Mouse (Mus musculus) hindbrain, embryonic 16.5 days (tissue): Measurements from ENCODE around the gene Gfpt2. TPM values are rescaled to one million over a fixed set of nuclear protein-coding genes. Genes with fewer than 3 reads are reported as not detected.

ENCODE experiments used
- ATAC-seq: fragments of 200-750 bp; cut with Nextera tagmentation; 2 replicates; pipeline ENCODE4 v1.8.0; 2017; ENCODE audit warnings: moderate TSS enrichment, moderate library complexity
- H3K27ac ChIP-seq: fragments of 300-500 bp; sonication (generic); 2 replicates; pipeline ENCODE4 v1.5.1; 2014; ENCODE audit warnings: low read depth, mild to moderate bottlenecking, control low read depth, low read length, moderate library complexity
- H3K27me3 ChIP-seq: fragments of 300-500 bp; sonication (generic); replicated peaks from 2 replicates; pipeline ENCODE4 v1.6.1; 2014; ENCODE audit warnings: low read length; ENCODE audit not compliant: control insufficient read depth, insufficient read depth
- H3K36me3 ChIP-seq: fragments of 300-500 bp; sonication (generic); 2 replicates; pipeline ENCODE4 v1.6.1; 2014; ENCODE audit warnings: mild to moderate bottlenecking, low read length, moderate library complexity, mixed read lengths; ENCODE audit not compliant: control insufficient read depth, insufficient read depth
- H3K4me1 ChIP-seq: fragments of 300-500 bp; sonication (generic); 2 replicates; pipeline ENCODE4 v1.6.1; 2014; ENCODE audit warnings: low read depth, low read length; ENCODE audit not compliant: control insufficient read depth, insufficient read depth
- H3K4me2 ChIP-seq: fragments of 300-500 bp; sonication (generic); 2 replicates; pipeline ENCODE4 v1.6.1; 2014; ENCODE audit warnings: mild to moderate bottlenecking, low read length, control low read depth, moderate library complexity
- H3K4me3 ChIP-seq: fragments of 300-500 bp; sonication (generic); 2 replicates; pipeline ENCODE4 v1.5.1; 2014; ENCODE audit warnings: mild to moderate bottlenecking, low read length, control low read depth, moderate library complexity
- H3K9ac ChIP-seq: fragments of 300-500 bp; sonication (generic); 2 replicates; pipeline ENCODE4 v1.6.1; 2014; ENCODE audit warnings: low read depth, mild to moderate bottlenecking, control low read depth, low read length, moderate library complexity
- H3K9me3 ChIP-seq: fragments of 300-500 bp; sonication (generic); 2 replicates; pipeline ENCODE4 v1.6.1; 2014; ENCODE audit warnings: mild to moderate bottlenecking, low read length, moderate library complexity; ENCODE audit not compliant: control insufficient read depth
- WGBS: fragments of 180-500 bp; shearing (Covaris S2); extraction: QIAGEN DNeasy Blood & Tissue Kit; methylation state at CpG from one replicate; pipeline ENCODE4 v1.1.7; 2014; 5-methylcytosine and 5-hydroxymethylcytosine counted together
- polyA plus RNA-seq: library from polyadenylated mRNA; unstranded; fragments of >200 nt; fragmentation: Nextera tagmentation; extraction: Ambion mirVana; gene quantifications from 2 replicates; pipeline ENCODE4 v1.2.1, GENCODE M21; 2015

Gfpt2 gene
- 6.3 and 7.2 TPM in 2 replicates for polyA plus RNA-seq

DNA sequence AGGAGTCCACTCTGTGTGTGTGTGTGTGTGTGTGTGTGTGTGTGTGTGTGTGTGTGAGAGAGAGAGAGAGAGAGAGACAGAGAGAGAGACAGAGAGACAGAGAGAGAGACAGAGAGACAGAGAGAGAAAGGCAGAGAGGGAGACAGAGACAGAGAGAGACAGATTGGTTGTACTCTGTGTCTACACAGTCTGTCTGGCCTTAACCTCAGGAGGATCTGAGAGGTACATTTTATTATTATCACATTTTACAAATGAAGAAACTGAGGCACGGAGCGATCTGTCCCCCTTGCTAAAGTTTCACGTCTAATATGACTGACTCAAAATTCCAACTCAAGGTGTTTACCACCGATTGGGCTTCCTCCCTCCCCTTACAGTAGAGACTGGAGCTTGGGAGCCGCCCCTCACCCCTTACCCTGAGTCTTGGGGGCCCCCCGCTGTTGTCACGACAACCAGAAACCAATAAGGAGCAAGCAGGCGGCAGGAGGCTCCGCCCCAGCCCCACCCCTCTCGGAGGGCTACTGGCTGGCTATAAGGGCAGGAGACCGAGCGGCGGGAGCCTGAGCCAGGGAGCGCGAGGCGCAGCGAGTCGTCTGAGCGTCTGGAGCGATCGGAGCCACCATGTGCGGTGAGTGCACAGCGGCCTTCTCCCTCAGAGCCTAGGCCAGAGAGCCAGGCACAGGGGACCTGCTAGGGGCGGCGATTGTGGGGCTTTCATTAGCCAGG lies at the start of gene Gfpt2:
Gene Gfpt2, plus strand, starts transcription at position 560 of the 723 bp plus-strand sequence.
- Histone ChIP-seq H3K4me1 (peaks cover 8% of the 10 kb centered on the region), H3K36me3 (no peaks in the 10 kb centered on the region), H3K4me3 (peak within 1 kb of the TSS; percentile 72), H3K4me2 (peak within 1 kb of the TSS; percentile 95), H3K9me3 (no peaks in the 10 kb centered on the region), H3K27ac (no peak within 1 kb of the TSS), H3K27me3 (peaks cover 2% of the 10 kb centered on the region; the same call in 1 of the 2 replicates), H3K9ac (peak within 1 kb of the TSS; percentile 77)
- 1% methylated on average over 24 of the region's 25 CpGs for WGBS
- peak; percentile 98 for ATAC-seq

DNA sequence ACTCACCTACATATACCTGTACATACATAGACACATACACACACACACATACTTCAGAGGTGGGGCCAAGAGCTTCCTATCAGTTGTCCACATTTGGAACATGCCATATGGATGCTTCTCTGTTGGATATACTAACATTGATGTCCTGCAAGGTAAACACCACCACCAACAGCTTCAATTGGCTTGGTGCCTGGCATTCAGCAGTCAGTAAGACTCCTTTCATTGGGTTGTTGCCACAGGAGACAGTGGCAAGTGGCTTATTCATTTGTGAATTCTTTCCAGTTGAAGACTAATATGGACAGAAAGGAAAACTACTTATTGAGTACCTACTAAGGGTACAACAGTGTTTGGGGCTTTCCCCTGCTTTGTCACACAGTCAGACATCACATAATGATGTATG lies 49.0 kb upstream of the Gfpt2 start:
- Histone ChIP-seq H3K36me3 (no peaks in the 10 kb centered on the region), H3K27me3 (no peaks in the 10 kb centered on the region), H3K4me1 (no peaks in the 10 kb centered on the region; the same call in 1 of the 2 replicates), H3K27ac (no peak overlapping the region), H3K9ac (no peak overlapping the region), H3K4me3 (no peak overlapping the region), H3K4me2 (no peak overlapping the region), H3K9me3 (peaks cover 7% of the 10 kb centered on the region)
- ATAC-seq, result no peak

DNA sequence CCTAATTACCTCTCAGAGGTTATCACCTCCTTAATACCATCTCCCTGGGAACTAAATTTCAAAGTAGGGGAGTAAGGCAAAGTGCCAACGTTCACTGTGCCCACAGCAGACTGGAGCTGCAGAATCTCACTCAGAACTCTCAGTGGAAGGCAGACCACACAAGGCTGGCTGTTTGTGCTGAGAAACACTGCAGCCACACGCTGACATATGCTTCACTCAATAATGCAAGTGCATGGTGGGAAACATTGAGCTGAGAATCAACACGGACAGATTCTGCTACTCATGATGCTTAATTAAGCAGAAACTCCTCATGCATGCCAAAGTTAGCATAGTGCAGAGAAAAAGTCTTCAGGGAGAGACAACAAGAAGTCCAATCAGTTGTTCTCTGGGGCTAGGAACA lies 48.1 kb upstream of the Gfpt2 start:
- 52% methylated on average over 3 of the region's 3 CpGs for WGBS
- no peak overlapping the region for H3K4me2 ChIP-seq
- H3K4me1 ChIP-seq, result no peaks in the 10 kb centered on the region; the same call in 1 of the 2 replicates
- peaks cover 7% of the 10 kb centered on the region for H3K9me3 ChIP-seq
- no peak overlapping the region for H3K4me3 ChIP-seq
- no peaks in the 10 kb centered on the region for H3K36me3 ChIP-seq
- no peak overlapping the region for H3K27ac ChIP-seq
- ATAC-seq, result no peak
- H3K9ac ChIP-seq, result no peak overlapping the region
- no peaks in the 10 kb centered on the region for H3K27me3 ChIP-seq

DNA sequence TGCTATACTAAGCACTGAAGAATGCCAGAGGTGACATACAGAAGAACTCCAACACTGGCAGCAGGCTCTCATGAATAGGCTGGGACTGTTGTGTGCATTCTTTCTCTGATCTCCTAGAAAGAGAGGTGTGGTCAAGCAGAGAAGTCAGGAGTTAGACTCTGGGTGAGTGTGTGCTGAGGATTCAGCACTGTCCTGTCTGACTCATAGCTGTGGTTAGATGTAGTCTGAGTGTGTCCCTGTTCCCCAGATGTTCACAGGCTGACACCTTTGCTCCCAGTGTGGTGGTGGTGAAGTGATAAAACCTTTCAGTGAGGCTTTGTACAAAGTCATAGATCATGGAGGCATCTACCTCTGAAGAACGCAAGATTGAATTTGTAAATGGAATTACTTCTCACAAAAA lies 47.2 kb upstream of the Gfpt2 start:
- no peaks in the 10 kb centered on the region for H3K36me3 ChIP-seq
- H3K4me3 ChIP-seq, result no peak overlapping the region
- WGBS, result 100% methylated on average over 1 of the region's 1 CpGs
- H3K27me3 ChIP-seq, result no peaks in the 10 kb centered on the region
- no peak overlapping the region for H3K27ac ChIP-seq
- no peaks in the 10 kb centered on the region; the same call in 1 of the 2 replicates for H3K4me1 ChIP-seq
- peaks cover 7% of the 10 kb centered on the region for H3K9me3 ChIP-seq
- H3K4me2 ChIP-seq, result no peak overlapping the region
- ATAC-seq, result no peak
- H3K9ac ChIP-seq, result no peak overlapping the region

DNA sequence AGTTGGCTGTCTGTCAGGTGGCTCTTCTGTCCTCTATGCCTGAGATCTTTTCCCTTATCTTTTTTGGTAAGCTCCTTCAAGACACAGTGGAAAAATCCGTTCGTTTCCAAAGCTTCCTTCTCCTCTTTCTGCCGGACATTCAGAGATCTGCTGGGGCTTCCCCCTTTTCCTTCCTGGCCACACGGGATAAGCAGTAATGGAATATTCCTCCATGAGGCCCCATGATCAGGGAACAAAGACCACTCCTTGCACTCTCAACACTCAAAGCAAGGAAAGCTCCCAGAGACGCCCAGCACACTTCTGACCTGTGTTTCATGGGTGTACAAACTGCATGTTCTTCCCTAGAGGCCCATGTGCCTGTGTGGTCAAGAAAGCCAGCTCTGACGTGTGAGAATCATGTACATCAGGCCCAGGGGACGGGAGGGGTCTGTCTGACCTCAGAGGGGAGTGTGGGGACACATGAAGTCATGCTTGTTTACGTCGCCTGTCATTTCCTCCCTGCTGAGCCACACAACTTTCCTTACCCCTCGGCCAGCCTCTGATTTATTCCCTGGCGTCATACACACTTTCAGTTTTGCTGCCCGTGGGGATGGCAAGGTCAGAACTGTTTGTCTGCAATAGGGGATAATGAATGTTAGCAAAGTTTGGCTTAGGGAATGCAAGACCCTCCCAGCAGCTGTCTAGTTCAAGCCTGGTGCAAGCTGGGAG lies 38.9 kb upstream of the Gfpt2 start:
- Histone ChIP-seq H3K9me3 (no peaks in the 10 kb centered on the region), H3K36me3 (no peaks in the 10 kb centered on the region), H3K4me2 (no peak overlapping the region), H3K27ac (no peak overlapping the region), H3K27me3 (no peaks in the 10 kb centered on the region), H3K9ac (no peak overlapping the region), H3K4me3 (no peak overlapping the region), H3K4me1 (no peaks in the 10 kb centered on the region)
- WGBS, result 51% methylated on average over 12 of the region's 12 CpGs
- no peak for ATAC-seq

DNA sequence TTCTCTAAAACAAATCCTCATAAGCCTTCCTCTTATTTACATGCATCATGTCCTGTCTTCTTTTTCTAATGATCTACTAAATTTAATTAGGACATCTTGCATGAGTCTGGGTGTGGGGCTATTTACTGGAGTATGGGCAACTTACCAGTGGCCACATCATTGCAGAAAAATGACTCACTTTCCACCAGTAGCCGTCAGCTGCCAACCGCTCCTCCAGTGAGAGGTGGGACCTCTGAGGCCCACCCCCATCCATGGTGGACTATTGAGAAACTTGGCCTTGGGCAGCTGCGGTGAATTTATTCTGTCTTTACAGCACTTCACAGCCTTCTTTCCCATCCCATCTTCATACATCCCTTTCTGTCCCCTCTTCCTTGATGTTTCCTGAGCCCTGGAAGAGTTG lies 35.9 kb upstream of the Gfpt2 start:
- Histone ChIP-seq H3K27ac (no peak overlapping the region), H3K9ac (no peak overlapping the region), H3K27me3 (no peaks in the 10 kb centered on the region), H3K4me3 (no peak overlapping the region), H3K4me2 (no peak overlapping the region), H3K36me3 (no peaks in the 10 kb centered on the region), H3K4me1 (no peaks in the 10 kb centered on the region), H3K9me3 (no peaks in the 10 kb centered on the region)
- 90% methylated on average over 3 of the region's 3 CpGs for WGBS
- no peak for ATAC-seq

DNA sequence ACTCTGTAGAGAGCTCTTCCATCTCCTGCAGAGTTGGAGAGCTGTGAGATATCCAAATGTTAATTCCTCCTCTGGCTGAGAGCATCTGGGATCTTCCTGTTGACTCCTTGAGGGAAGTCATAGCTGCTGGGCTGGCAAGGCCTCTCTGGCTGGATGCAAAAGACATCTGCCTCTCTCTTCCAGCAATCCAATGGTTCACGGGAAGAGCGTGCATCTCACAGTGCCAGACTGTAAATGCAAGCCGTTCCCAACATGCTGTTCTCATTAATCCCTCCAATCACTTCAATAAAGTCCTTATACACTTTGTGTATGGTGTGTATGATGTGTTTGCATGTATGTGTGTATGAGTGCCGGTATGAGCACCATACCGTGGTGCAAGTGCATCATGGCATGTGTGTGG lies 32.8 kb upstream of the Gfpt2 start:
- H3K4me3 ChIP-seq, result no peak overlapping the region
- H3K4me2 ChIP-seq, result no peak overlapping the region
- H3K27me3 ChIP-seq, result no peaks in the 10 kb centered on the region
- H3K27ac ChIP-seq, result no peak overlapping the region
- 86% methylated on average over 5 of the region's 5 CpGs for WGBS
- no peak for ATAC-seq
- no peaks in the 10 kb centered on the region for H3K36me3 ChIP-seq
- H3K9ac ChIP-seq, result no peak overlapping the region
- H3K4me1 ChIP-seq, result peaks cover 5% of the 10 kb centered on the region; the same call in 1 of the 2 replicates
- no peaks in the 10 kb centered on the region for H3K9me3 ChIP-seq

DNA sequence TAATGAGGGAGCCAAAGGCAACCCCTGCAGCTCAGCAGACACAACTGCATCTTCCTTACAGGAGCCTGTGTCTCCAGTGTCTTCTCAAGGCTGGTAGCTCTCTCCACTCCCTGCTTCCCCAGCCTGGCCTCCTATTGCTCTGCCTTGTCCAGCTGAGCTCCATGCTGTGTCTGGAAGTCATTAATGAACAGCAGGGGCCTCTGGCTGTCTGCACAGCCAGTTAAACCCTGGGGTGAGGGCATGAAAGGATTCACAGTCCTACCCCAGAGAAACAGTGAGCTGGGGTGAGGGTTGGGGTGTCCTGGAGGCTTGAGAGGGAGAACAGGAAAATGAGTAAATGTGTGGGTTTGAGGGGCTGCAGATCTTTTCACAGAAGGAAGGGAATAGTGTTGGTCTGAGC lies 30.4 kb upstream of the Gfpt2 start:
- Histone ChIP-seq H3K4me3 (no peak overlapping the region), H3K27ac (no peak overlapping the region), H3K36me3 (no peaks in the 10 kb centered on the region), H3K4me1 (peaks cover 5% of the 10 kb centered on the region; the same call in 1 of the 2 replicates), H3K9me3 (no peaks in the 10 kb centered on the region), H3K4me2 (no peak overlapping the region), H3K9ac (no peak overlapping the region), H3K27me3 (no peaks in the 10 kb centered on the region)
- ATAC-seq, result no peak

DNA sequence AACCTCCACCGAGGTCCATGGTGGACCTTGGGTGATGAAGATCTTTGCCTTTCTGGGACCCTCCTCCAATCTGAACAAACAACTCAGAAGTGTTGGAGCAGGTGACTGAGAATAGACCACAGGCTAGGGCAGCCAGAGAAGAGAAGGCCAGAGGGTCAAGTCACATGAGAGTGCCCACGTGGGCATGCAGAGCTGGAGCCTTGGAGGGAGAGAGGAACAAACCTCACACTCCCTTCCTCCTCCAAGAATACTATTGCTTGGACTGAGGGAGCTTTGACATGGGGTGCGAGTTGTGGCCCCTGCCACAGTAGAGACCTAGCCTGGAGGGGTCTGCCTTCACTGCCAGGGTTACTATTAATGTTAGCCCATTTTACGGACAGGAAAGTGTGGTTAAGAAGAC lies 30.0 kb upstream of the Gfpt2 start:
- no peaks in the 10 kb centered on the region for H3K27me3 ChIP-seq
- H3K4me2 ChIP-seq, result no peak overlapping the region
- no peak for ATAC-seq

More for the DNA sequence above, 30.0 kb upstream of the Gfpt2 start:
- Histone ChIP-seq H3K4me3 (no peak overlapping the region), H3K36me3 (no peaks in the 10 kb centered on the region), H3K9ac (no peak overlapping the region), H3K4me1 (peaks cover 5% of the 10 kb centered on the region; the same call in 1 of the 2 replicates), H3K9me3 (no peaks in the 10 kb centered on the region), H3K27ac (no peak overlapping the region)
- WGBS, result 48% methylated on average over 4 of the region's 4 CpGs
